Mouse (Mus musculus): Measurements from ENCODE around the gene Bend3.

DNA sequence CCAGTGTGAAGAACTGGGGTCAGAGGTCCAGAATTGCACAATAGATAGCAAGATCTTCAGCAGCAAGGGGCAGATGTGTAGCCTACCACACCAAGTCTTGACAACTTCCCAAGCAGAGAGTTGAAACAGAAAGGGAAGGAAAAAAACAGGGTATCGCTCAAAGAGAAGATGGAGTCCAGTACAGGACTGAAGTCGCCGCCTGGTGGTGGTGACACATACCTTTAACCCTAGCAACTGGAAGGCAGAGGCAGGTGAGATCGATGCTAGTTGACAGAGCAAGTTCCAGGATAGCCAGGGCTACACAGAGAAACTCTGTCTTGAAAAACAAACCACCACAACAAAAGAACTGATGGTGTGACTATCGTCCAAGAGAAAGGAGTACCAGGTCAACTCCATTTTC, 70.8 kb downstream of the Bend3 start:
- no peak for TF ChIP-seq SIN3A (IDR thresholded peaks at IDR 0.05; ENCODE audit: low read length)
- TF ChIP-seq RCOR1 (IDR thresholded peaks at IDR 0.05; ENCODE audit: low read depth, low read length), result no peak
- TF ChIP-seq ELF1 (IDR thresholded peaks at IDR 0.05; ENCODE audit: low read depth, low read length), result no peak
- TF ChIP-seq POLR2A (IDR thresholded peaks at IDR 0.05; ENCODE audit: control insufficient read depth in 1 of 2, insufficient read depth in 1 of 2, low read depth in 1 of 2, low read length in 2 of 2, poor library complexity in 1 of 2), result no peak
- TF ChIP-seq MXI1 (IDR thresholded peaks at IDR 0.05; ENCODE audit: low read depth, low read length), result no peak
- TF ChIP-seq TBP (IDR thresholded peaks at IDR 0.05; ENCODE audit: low read depth, low read length), result no peak

Measured in MEL (cell line).